Mouse (Mus musculus) thymus, adult 2 months (tissue): ENCODE results near the gene Tbc1d20. TPM values are rescaled to one million over a fixed set of nuclear protein-coding genes. Genes with fewer than 3 reads are reported as not detected.

Experiments
- DNase-seq: peaks from one replicate; pipeline ENCODE4 v3.0.0; 2021
- H3K27ac ChIP-seq: fragments of 200-500 bp; 2 replicates; pipeline ENCODE4 v1.5.1; 2012; ENCODE audit warnings: low read length, control low read depth; ENCODE audit not compliant: control insufficient read depth, insufficient read depth
- H3K27me3 ChIP-seq: fragments of 200-500 bp; 2 replicates; pipeline ENCODE4 v1.6.1; 2012; ENCODE audit warnings: mild to moderate bottlenecking, low read length, moderate library complexity, mixed read lengths; ENCODE audit not compliant: control insufficient read depth, insufficient read depth
- H3K36me3 ChIP-seq: fragments of 200-500 bp; 2 replicates; pipeline ENCODE4 v1.6.1; 2012; ENCODE audit warnings: mild to moderate bottlenecking, low read length, moderate library complexity; ENCODE audit not compliant: control insufficient read depth, insufficient read depth
- H3K4me1 ChIP-seq: fragments of 200-500 bp; replicated peaks from 2 replicates; pipeline ENCODE4 v1.6.1; 2012; ENCODE audit warnings: low read length; ENCODE audit not compliant: control insufficient read depth, insufficient read depth
- H3K4me3 ChIP-seq: fragments of 200-500 bp; 2 replicates; pipeline ENCODE4 v1.5.1; 2012; ENCODE audit warnings: mild to moderate bottlenecking, low read length, control low read depth, moderate library complexity; ENCODE audit not compliant: control insufficient read depth, insufficient read depth
- CTCF ChIP-seq: fragments of 200-500 bp; IDR thresholded peaks from 2 replicates; pipeline ENCODE4 v1.5.1; 2012; ENCODE audit warnings: mild to moderate bottlenecking, control low read depth, low read length, moderate library complexity, borderline replicate concordance; ENCODE audit not compliant: control insufficient read depth, poor library complexity, insufficient read depth; ENCODE audit errors: extremely low read depth
- POLR2A ChIP-seq: fragments of 200-500 bp; IDR thresholded peaks from 2 replicates; pipeline ENCODE4 v1.6.1; 2012; ENCODE audit warnings: mild to moderate bottlenecking, low read length, control low read depth, moderate library complexity; ENCODE audit not compliant: control insufficient read depth, poor library complexity, insufficient read depth; ENCODE audit errors: extremely low read depth
- WGBS: fragments of 180-500 bp; shearing (Covaris S2); methylation state at CpG from one replicate; pipeline ENCODE4 v1.1.7; 2018; 5-methylcytosine and 5-hydroxymethylcytosine counted together
- polyA plus RNA-seq: library from polyadenylated mRNA; depleted of rRNA; stranded (reverse); fragments of >200 nt; gene quantifications from 2 replicates; pipeline ENCODE4 v1.2.3, GENCODE M21; 2012; rRNA removed

The Tbc1d20 gene
- polyA plus RNA-seq, 1 experiment: 78.2 TPM

DNA sequence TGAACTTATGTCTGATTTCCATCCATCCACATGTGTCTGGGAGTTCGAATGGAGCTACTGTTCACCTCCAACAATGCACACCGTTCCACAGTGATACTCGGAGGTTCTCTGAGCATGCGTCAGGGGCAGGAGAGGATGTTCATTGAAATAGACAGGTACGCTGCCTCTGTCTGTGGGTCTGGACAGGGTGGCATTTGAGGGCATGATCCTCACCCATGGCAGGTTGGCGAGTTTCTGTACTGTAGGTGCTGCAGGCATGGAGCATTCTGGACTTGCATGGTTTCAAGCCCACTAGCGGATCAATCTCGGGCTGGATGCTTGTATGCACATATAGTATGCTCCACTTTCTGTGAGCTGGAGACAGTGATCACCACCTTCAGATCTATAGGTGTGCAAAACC is 67.6 kb downstream of the Tbc1d20 start:
- H3K36me3 ChIP-seq: no peaks in the 10 kb centered on the region
- TF ChIP-seq CTCF: no peak
- TF ChIP-seq POLR2A: no peak
- no peak overlapping the region for H3K27ac ChIP-seq
- H3K4me3 ChIP-seq: no peak overlapping the region
- no peak for DNase-seq
- no peaks in the 10 kb centered on the region for H3K27me3 ChIP-seq
- WGBS: 90% methylated on average over 8 of the region's 8 CpGs
- peaks cover 14% of the 10 kb centered on the region for H3K4me1 ChIP-seq

Other genes with a start within 250 kb of the Tbc1d20 start
- gene Scrt2, start 212.3 kb upstream of the Tbc1d20 start, polyA plus RNA-seq: 0.16 and 0.27 TPM in 2 replicates
- 46.8 and 50.3 TPM in 2 replicates for gene Srxn1, start 188.3 kb upstream of the Tbc1d20 start, polyA plus RNA-seq
- 3.4 and 5.0 TPM in 2 replicates for gene Tcf15, start 150.3 kb upstream of the Tbc1d20 start, polyA plus RNA-seq
- gene Csnk2a1, start 67.0 kb upstream of the Tbc1d20 start, polyA plus RNA-seq: 34.3 and 36.1 TPM in 2 replicates
- gene Rbck1, start 38.8 kb downstream of the Tbc1d20 start, polyA plus RNA-seq: 688 and 743 TPM in 2 replicates
- 2.6 and 3.8 TPM in 2 replicates for gene Trib3, start 50.2 kb downstream of the Tbc1d20 start, polyA plus RNA-seq
- 0.07 TPM in 1 of 2 replicates, not detected in the other for gene Nrsn2, start 82.8 kb downstream of the Tbc1d20 start, polyA plus RNA-seq
- gene Sox12, start 104.2 kb downstream of the Tbc1d20 start, polyA plus RNA-seq: 3.8 and 4.5 TPM in 2 replicates
- gene Zcchc3, start 121.2 kb downstream of the Tbc1d20 start, polyA plus RNA-seq: 1.7 and 2.0 TPM in 2 replicates
- gene 6820408C15Rik, start 121.8 kb downstream of the Tbc1d20 start, polyA plus RNA-seq: 0.36 and 0.50 TPM in 2 replicates
- not detected in 2 replicates for gene Defb23, start 170.8 kb downstream of the Tbc1d20 start, polyA plus RNA-seq
- not detected in 2 replicates for gene Defb20, start 183.2 kb downstream of the Tbc1d20 start, polyA plus RNA-seq
- gene Defb22, start 196.3 kb downstream of the Tbc1d20 start, polyA plus RNA-seq: 0.24 TPM in 1 of 2 replicates, not detected in the other
- not detected in 2 replicates for gene Defb26, start 217.9 kb downstream of the Tbc1d20 start, polyA plus RNA-seq
- gene Defb28, start 224.4 kb downstream of the Tbc1d20 start, polyA plus RNA-seq: not detected in 2 replicates
- not detected in 2 replicates for gene Defb29, start 246.3 kb downstream of the Tbc1d20 start, polyA plus RNA-seq